Mouse (Mus musculus): ENCODE data around the gene Syt7.

DNA sequence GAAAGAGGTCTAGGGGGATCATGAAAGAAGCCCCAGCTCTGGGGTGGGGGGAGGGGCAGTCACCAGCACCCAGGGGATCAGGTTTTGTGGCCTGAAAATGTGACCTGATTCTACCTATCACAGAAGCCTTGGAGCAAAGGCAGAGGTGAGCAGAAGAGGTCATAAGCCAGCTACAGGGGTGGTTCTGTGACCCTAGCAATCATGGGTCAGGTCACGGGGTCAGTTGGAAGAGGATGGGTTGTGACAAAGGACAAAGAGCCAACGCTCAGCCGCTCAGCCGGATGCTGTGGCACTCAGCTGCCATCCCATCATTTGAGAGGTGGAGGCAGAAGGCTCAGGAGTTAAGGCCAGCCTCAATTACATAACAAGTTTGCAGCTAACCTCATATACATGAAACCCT, 75.5 kb downstream of the Syt7 start:
- TF ChIP-seq CTCF (IDR thresholded peaks at IDR 0.05; ENCODE audit: insufficient read depth, low read depth, low read length): no peak
- TF ChIP-seq POLR2A (IDR thresholded peaks at IDR 0.05; ENCODE audit: insufficient read depth, low read depth, low read length): no peak

Data from olfactory bulb, adult 2 months (tissue).